Mouse (Mus musculus) lung, postnatal 10 days (tissue): Measurements from ENCODE around the gene Mepce.
"Not testable (repeated sequence)": the region's sequence is repeated elsewhere in the genome, so short reads cannot be mapped to it uniquely, and the experiment has no call there.

Experiments
- DNase-seq: peaks from one replicate; pipeline ENCODE4 v3.0.0; 2021

Gene Mepce

DNA sequence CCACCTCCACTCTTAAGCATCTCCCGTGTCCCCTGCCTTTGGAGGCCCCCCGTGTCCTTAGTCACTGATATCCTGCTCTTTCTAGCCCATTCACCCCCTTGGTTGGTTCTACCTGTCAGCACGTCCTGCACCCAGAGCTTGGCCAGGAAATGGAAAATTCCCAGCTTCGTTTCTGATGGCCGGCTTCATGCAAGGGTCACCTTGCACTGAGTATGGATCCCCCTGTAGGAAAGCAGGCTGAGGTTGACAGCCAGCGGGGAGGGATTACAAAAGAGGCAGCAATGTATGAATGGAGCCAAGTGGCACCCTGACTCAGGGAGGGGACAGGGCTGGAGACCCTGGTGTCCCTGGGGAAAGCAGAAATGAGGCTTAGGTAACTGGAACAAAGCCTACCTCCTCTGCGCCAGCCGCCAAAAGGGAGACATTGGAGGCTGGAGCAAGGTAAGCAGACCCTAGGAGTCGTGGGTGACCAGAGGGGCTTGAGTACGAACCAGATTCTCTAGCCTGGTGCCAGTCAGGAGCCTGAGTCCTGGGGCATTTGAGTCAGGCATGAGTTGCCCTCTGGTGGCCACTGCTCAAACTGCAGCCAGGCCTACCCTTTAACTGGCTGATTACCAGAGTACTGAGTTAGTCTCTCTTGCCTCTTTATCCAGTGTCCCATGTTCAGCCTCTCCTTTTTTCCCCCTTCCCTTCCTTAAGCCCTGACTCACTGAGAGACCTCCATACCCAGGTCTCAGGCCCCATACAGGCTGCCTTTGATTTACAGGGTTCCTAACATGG lies 30.4 kb downstream of the Mepce start:
- peak; percentile 92 for DNase-seq

GRCm38 (mm10) chr5:137756106-137756505 lies 31.3 kb downstream of the Mepce start:
- no peak for DNase-seq

DNA sequence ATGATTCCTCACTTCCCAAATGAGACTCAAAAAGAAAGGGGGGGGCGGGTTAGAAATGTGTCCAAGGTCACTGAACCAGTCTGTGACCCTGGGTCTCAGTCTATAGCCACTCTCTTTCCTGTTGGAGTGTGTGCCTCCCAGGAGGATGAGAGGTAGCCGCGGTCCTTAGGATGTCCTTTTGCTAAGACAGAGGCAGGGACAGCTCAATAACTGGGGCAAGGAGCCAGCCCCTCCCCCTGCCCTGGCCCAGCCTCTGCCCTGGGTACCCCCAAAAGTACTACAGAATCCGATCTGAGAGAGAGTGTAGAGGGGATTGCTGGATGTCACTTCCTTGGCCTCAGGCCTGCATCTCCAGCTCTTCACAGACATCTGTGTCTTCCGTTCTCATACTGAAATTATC lies 32.0 kb downstream of the Mepce start:
- DNase-seq: no peak

GRCm38 (mm10) chr5:137753111-137753832 lies 34.2 kb downstream of the Mepce start:
- DNase-seq: no peak

DNA sequence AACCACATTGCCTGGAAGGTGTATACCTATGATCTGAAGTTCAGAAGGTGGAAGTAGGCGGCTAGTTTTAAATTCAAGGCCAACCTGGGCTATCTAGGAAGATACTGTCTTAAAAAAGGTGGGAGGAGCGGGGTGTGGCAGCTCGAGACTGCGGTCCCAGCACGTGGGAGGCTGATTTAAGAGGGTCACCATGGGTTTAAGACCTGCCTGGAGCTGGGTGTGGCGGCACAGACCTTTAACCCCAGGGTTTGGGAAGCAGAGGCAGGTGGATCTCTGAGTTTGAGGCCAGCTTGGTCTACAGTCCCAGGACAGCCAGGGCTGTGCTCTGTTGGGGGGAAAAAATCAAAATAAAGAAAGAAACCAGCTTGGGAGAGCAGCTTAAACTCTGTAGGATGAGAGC lies 35.5 kb downstream of the Mepce start:
- no peak for DNase-seq

DNA sequence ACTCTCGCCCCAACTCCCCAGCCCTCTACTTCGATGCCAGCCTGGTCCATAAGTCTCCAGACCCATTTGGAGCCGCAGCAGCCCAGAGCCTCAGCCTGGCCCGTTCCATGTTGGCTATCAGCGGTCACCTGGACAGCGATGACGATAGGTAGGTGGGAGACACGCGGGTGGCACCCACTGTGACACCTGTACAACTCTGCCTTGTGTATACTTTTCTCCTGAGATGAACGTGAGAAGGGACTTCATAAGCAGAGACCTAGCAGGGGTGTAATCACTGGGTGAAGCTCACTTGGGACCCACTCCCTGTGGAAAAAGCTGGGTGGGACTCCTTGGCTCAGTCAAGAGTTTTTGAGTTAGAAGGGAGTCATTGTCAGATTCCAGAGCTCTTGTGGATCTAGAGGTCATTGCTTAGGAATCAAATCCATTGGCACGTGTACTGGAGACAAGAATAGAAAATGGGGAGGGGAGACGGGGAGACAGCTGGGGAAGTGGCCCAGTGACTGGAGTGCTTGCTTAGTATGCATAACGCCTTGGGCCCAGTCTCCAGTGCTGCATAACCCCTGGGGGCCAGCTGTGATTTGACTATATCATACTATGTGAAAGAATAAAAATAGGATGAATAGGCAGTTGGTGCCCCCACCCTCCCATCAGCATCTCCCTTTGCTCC lies 36.1 kb downstream of the Mepce start:
- DNase-seq: no peak

DNA sequence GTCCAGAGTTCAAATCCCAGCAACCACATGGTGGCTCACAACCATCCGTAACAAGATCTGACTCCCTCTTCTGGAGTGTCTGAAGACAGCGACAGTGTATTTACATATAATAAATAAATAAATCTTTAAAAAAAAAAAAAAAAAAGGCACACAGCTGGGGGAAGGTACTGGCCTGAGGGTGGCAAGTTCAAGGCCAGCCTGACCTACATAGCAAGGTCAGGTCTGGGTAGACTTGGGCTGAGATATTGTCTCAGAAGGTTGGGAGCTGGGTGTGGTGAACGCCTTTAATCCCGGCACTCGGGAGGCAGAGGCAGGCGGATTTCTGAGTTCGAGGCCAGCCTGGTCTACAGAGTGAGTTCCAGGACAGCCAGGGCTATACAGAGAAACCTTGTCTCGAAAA lies 37.2 kb downstream of the Mepce start:
- DNase-seq: not testable (repeated sequence)

- peak; percentile 50 for DNase-seq
Measured at GRCm38 (mm10) chr5:137749196-137749836, 38.1 kb downstream of the Mepce start.

DNA sequence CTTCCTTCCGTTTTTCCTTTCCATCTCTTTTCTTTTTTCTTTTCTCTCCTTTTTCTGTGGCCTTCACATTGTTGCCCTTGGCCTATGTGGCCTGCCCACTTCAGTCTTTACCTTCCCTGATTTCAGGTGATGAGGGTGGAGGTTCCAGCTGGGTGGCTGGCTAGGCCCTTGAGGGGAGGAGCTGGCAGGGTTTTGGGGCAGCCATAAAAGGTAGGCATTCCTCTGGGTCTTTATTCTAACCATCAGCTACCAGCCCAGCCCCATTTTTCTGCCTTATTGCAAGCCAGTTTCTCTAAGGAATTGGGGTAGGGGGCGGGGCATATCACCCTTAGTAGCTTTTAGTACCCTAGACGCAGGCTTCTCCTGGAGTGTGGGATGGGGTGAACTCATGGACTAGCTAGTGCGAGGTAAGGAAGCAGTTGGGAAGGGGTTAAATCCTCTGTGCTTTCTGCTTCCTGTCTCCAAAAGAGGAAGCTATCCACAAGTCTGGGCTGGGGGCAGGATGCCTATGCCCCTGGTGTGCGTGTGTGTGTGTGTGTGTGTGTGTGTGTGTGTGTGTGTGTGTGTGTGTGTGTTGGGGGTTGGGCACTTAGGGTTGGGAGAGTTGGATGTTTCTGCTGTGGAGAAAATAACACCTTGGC lies 39.2 kb downstream of the Mepce start:
- peak; percentile 64 for DNase-seq

DNA sequence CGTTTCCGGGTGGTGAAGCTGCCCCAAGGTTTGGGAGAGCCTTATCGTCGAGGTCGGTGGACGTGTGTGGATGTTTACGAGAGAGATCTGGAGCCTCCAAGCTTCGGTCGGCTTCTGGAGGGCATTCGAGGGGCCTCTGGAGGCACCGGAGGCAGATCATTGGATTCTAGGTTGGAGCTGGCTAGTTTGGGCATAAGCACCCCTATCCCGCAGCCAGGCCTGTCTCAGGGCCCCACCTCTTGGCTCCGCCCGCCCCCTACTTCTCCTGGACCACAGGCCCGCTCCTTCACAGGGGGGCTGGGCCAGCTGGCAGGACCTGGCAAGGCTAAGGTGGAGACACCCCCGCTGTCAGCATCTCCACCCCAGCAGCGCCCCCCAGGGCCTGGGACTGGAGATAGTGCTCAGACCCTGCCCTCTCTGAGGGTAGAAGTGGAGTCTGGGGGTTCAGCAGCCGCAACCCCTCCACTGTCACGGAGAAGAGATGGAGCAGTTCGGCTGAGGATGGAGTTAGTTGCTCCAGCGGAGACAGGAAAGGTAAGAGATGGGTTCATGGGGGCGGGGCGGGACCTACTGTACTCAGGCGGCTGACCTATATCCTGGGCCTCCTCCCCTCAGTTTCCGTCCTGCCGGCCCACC lies 40.0 kb downstream of the Mepce start:
- DNase-seq: peak; percentile 67

DNA sequence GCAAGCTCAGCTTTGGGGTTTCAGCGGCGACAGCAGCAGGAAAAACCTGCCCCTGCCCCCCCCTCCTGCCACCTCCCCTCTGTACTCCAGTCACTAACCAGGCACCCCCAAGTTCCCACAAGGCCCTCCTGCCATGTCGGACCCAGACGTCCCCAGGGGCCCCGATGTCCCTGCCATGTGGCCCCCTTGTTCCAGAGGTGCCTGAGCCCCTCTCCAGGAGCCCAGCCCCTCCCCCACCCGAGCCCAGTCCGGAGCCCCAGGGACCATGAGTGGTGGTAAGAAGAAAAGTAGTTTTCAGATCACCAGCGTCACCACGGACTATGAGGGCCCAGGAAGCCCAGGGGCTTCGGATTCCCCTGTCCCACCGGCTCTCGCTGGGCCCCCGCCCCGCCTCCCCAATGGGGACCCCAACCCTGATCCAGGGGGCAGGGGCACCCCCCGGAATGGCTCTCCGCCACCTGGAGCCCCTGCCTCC lies 40.6 kb downstream of the Mepce start:
- DNase-seq: peak; percentile 39

DNA sequence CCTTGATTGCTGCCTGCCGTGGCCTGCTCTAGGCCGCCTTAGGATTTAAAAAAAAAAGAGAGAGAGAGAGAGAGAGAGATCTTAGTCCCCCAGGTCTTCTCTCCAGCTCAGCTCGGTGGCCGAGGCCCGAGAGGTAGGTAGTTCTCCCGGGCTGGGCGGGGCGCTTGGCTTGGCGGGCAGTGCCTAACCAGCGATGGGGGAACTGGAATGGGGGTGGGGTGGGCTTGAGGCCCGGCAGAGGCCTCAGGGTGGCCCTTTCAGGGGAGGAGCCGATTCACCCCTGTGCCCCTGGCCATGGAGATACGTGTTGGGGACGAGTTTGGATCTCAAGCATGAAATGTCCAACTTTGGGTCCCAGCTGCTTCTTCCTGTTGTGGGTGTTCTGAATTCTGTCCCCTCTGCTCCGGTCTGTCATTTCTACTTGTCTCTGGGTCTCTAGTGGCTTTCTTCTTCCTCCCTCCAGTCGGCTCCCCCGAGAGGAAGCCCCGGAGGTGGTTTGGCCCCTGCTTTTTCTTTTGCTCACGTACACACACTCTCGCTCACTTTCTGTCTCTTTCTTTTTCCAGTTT lies 41.1 kb downstream of the Mepce start:
- DNase-seq: peak; percentile 84

DNA sequence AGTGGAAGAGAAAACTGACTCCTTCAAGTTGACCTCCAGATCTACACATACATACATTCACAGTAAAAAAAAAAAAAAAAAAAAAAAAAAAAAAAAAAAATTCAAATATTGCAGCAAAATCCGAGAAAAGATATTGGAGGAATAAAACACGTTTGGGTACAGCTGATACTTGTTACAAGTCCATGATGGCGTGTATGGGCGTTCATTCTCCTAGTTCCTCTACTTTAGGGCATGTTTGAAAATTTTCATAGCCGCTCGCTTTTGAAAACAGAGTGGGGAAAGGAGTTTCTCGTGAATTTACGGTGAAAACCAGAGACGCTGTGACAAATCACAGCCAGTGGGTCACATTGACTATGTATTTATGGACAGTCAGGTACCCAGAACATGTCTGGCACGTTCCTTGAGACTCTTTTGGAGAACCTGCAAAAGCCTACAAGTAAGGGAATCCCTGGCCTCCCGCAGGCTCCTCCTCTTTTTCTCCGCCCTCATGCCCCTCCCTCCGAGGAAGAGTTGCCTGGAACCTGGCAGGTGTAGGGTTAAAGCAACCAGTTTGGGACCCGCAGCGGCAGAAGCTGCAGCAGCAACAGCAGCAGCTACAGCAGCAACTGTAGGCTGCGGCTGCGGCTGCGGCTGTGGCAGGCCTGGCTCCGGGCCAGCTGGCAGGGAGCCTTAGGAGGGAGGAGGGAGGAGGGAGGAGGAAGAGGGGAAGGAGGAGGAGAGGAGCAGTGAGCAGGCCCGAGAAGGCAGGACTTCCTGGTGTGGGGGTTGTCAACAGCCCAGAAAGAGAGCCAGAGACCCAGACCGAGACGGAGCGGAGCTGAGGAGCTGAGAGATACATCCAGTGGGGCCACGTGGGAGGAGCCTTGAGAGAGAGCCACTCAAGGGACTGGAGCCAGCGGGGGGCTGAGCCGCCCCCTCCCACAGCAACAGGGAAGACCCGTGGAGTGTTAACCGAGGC lies 42.0 kb downstream of the Mepce start, which contains the start of gene Tsc22d4:
Tsc22d4 (plus strand) TSS at position 517 of the 958 bp plus-strand sequence.
- DNase-seq: peak; percentile 95

GRCm38 (mm10) chr5:137744197-137744596 lies 43.3 kb downstream of the Mepce start:
- DNase-seq: no peak

DNA sequence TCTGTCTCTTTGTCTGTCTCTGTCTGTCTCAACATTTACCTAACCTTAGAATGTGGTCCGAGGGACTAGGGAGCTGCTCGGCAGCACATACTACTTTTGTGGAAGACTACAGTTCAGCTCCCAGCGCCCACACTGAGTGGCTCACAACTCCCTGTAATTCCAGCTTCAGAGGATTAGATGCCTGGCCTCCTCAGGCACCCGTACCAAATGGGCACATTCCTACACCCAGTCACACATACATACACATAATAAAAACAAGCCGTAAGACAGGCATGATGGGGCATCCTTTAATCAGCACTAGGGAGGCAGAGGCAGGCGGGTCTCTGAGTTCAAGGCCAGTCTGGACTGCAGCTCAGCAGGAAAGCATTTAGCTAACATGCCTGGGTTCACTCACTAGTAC lies 44.6 kb downstream of the Mepce start:
- no peak for DNase-seq

DNA sequence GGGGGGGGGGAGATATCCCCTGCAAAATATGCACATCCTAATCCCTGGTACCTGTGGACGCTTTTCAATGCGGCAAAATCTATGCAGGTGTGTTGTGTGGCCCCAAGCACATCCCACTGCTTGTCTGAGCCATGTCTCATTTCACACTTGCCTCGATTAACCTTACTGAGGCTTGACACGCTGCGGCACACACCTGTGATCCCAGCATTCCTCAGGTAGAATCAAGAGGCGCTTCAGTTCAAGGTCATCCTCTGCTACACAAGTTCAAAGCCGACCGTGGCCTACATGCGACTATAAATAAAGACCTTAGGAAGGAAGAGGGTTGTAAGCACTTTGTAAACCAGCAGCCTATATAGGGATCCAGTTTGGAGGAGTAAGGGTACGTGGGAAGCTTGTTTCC lies 45.4 kb downstream of the Mepce start:
- no peak for DNase-seq

DNA sequence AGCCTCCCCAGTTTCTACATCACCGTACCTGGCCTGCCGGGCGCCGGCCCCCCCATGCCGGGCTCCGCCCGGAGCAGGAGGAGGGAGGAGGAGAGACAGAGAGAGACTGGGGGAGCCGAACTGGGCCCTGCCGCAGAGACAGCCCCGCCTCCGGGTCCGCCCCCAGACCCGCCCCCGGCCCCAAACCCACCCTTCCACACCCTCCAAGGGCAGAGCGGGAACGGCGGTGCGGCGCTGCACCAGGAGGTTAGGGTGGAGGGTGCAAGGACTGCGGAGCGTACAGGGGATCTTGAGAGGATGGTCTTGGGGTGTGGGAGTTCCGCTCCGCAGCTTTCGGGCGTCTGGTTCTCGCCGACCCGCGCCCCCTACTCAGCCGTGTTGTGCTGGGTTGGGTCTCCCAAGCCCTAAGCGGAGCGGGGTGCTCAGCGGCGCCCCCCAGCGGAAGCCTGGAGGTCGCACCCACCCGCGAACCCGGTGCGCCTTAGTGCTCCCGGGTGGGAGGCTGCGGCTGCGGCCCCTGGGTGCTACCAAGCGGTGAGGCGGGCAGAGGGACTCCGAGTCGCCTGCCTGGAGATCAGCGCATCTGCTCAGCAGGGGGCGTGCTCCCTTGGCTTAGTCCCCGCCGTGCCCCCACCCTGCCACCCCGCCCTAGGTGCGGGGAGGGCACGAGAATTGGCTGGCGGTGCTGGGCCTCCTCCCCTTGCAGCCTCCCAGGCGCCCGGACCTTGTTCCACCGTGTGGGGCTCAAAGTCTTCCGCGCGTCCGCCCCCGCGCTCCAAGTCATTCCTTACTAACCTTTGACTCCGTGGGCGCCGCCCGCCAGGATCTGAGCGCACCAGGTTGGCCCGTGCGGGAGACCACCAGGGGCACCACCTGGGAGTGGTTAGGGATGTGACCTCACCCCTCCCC lies 46.2 kb downstream of the Mepce start, which contains the start of gene Nyap1:
Nyap1 (minus strand) TSS at position 585 of the 909 bp plus-strand sequence.
- DNase-seq: peak; percentile 80

- no peak for DNase-seq
Measured at GRCm38 (mm10) chr5:137740506-137740905, 46.9 kb downstream of the Mepce start.

DNA sequence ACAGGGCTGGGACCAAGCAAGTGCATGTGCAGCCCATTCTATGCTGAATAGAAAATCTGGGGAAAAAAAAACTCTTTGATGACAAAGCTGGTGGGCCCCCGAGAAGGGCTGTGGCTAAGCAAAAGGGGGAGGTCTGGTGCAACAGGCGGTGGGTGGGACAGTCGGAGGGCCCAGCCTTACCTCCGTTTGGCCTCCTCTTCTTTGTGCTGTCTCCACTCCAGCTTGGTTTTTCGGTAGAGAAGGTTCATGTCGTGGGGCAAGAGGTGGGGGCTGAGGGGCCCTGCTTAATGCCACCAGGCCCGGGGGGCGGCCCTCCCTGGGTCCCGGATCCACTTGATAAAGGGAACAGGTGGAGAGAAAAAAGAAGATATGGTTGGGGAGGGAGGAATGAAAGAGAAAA lies 48.0 kb downstream of the Mepce start:
- no peak for DNase-seq
